Mouse (Mus musculus) forebrain, embryonic 15.5 days (tissue): ENCODE measurements around the gene Ring1. TPM values are rescaled to one million over a fixed set of nuclear protein-coding genes. Genes with fewer than 3 reads are reported as not detected.

ENCODE experiments used
- ATAC-seq: fragments of 200-750 bp; cut with Nextera tagmentation; replicated peaks from 2 replicates; pipeline ENCODE4 v1.8.0; 2017; ENCODE audit warnings: mild to moderate bottlenecking, moderate TSS enrichment, moderate library complexity
- H3K27ac ChIP-seq: fragments of 300-500 bp; sonication (generic); replicated peaks from 2 replicates; pipeline ENCODE4 v1.5.1; 2015; ENCODE audit warnings: mild to moderate bottlenecking, inconsistent platforms
- H3K27me3 ChIP-seq: fragments of 300-500 bp; sonication (generic); 2 replicates; pipeline ENCODE4 v1.6.1; 2015; ENCODE audit warnings: inconsistent platforms
- H3K36me3 ChIP-seq: fragments of 300-500 bp; sonication (generic); 2 replicates; pipeline ENCODE4 v1.6.1; 2015; ENCODE audit warnings: mild to moderate bottlenecking, inconsistent platforms
- H3K4me1 ChIP-seq: fragments of 300-500 bp; sonication (generic); 2 replicates; pipeline ENCODE4 v1.6.1; 2015; ENCODE audit warnings: inconsistent platforms
- H3K4me2 ChIP-seq: fragments of 300-500 bp; sonication (generic); replicated peaks from 2 replicates; pipeline ENCODE4 v1.6.1; 2015; ENCODE audit warnings: mild to moderate bottlenecking, inconsistent platforms
- H3K4me3 ChIP-seq: fragments of 300-500 bp; sonication (generic); 2 replicates; pipeline ENCODE4 v1.5.1; 2015; ENCODE audit warnings: mild to moderate bottlenecking, inconsistent platforms
- H3K9ac ChIP-seq: fragments of 300-500 bp; sonication (generic); replicated peaks from 2 replicates; pipeline ENCODE4 v1.6.1; 2015; ENCODE audit warnings: mild to moderate bottlenecking, inconsistent platforms
- H3K9me3 ChIP-seq: fragments of 300-500 bp; sonication (generic); 2 replicates; pipeline ENCODE4 v1.6.1; 2016; ENCODE audit warnings: inconsistent platforms
- WGBS: fragments of 180-500 bp; shearing (Covaris S2); methylation state at CpG from one replicate; pipeline ENCODE4 v1.1.7; 2015; ENCODE audit warnings: mixed read lengths; 5-methylcytosine and 5-hydroxymethylcytosine counted together
- microRNA counts: library from miRNA; unstranded; fragments of <30 nt; microRNA quantifications from one replicate; lab custom pipeline; 2016
- microRNA-seq: library from miRNA; unstranded; fragments of <30 nt; microRNA quantifications from one replicate; pipeline ENCODE4, GENCODE M21; 2016
- polyA plus RNA-seq: library from polyadenylated mRNA; unstranded; fragments of >200 nt; fragmentation: Nextera tagmentation; extraction: Ambion mirVana; gene quantifications from 2 replicates; pipeline ENCODE4 v1.2.1, GENCODE M21; 2015

Ring1 gene
- polyA plus RNA-seq, 1 experiment from 2014 or later = 21.9 TPM

- no peak for ATAC-seq
- peak overlapping the region; percentile 59; the same call in 1 of the 2 replicates for H3K4me3 ChIP-seq
- H3K27me3 ChIP-seq = peaks cover 45% of the 10 kb centered on the region
These were observed 44.1 kb downstream of the Ring1 start for GRCm38 (mm10) chr17:33980181-33981035.

GRCm38 (mm10) chr17:33979512-33980050, 44.9 kb downstream of the Ring1 start:
- H3K27ac ChIP-seq = no peak overlapping the region
- H3K9me3 ChIP-seq = no peaks in the 10 kb centered on the region
- H3K36me3 ChIP-seq = no peaks in the 10 kb centered on the region
- ATAC-seq = no peak
- WGBS = 79% methylated on average over 6 of the region's 6 CpGs
- H3K4me3 ChIP-seq = no peak overlapping the region
- peaks cover 20% of the 10 kb centered on the region for H3K4me1 ChIP-seq
- no peak overlapping the region for H3K9ac ChIP-seq
- H3K4me2 ChIP-seq = no peak overlapping the region
- peaks cover 45% of the 10 kb centered on the region for H3K27me3 ChIP-seq

More at GRCm38 (mm10) chr17:33980181-33981035, 44.1 kb downstream of the Ring1 start:
- no peaks in the 10 kb centered on the region for H3K36me3 ChIP-seq
- WGBS = 80% methylated on average over 19 of the region's 19 CpGs
- no peak overlapping the region for H3K9ac ChIP-seq
- peak overlapping the region; percentile 54; the same call in 1 of the 2 replicates for H3K4me2 ChIP-seq
- peak overlapping the region; percentile 97 for H3K27ac ChIP-seq
- H3K9me3 ChIP-seq = no peaks in the 10 kb centered on the region
- H3K4me1 ChIP-seq = peaks cover 20% of the 10 kb centered on the region

DNA sequence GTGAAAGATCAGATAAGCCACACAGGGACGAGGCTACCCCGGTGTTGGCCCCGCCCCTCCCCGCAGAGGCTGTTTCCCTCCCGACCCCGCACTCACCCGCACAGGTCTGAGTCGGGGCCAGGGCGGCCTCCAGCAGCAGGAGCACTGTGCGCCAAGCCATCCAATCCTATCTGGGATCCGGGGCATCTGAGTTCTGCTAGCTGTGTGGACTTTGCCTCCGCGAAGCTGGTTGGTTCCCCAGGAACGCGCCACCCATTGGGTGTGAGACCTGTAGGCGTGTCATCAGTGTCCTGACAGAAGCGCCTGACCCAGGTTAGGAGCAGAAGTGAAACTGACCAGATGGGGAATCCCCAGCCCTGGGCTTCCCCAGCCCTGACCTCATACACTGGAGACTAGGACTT, 45.8 kb downstream of the Ring1 start:
- WGBS = under 1% methylated on average over 17 of the region's 17 CpGs
- H3K4me1 ChIP-seq = peaks cover 20% of the 10 kb centered on the region
- H3K27ac ChIP-seq = no peak overlapping the region
- H3K36me3 ChIP-seq = no peaks in the 10 kb centered on the region
- no peak overlapping the region for H3K9ac ChIP-seq
- H3K4me2 ChIP-seq = peak overlapping the region; percentile 52
- H3K9me3 ChIP-seq = no peaks in the 10 kb centered on the region
- peaks cover 45% of the 10 kb centered on the region for H3K27me3 ChIP-seq
- no peak for ATAC-seq
- peak overlapping the region; percentile 35 for H3K4me3 ChIP-seq

- Histone ChIP-seq H3K4me1 (peaks cover 20% of the 10 kb centered on the region), H3K36me3 (no peaks in the 10 kb centered on the region), H3K27ac (no peak overlapping the region), H3K4me2 (peak overlapping the region; percentile 52), H3K4me3 (peak overlapping the region; percentile 35), H3K27me3 (peaks cover 45% of the 10 kb centered on the region), H3K9ac (peak overlapping the region; percentile 30; the same call in 1 of the 2 replicates), H3K9me3 (no peaks in the 10 kb centered on the region)
- WGBS = 2% methylated on average over 57 of the region's 57 CpGs
- ATAC-seq = no peak
These were observed 46.5 kb downstream of the Ring1 start for GRCm38 (mm10) chr17:33977861-33978557.

DNA sequence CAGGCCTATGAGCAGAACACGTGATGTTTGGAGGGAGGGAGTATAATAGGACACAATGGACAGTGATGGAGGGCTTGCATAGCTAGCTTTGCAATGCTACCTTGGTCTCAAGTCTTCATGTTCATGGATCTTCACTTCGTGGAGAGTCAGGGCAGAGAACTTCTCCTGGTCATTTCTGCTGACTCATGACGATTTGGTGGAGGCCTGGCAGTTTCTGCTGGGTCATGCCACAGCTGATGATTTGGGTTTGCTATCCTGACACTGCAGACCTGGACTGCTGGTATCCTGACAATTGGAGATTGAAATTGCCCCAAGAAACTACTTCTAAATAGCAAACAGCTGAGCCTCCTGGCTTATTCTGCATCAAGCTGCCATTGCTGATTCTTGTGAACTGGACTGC, 50.9 kb downstream of the Ring1 start:
- H3K27ac ChIP-seq = no peak overlapping the region
- no peak overlapping the region for H3K9ac ChIP-seq
- ATAC-seq = no peak
- H3K4me2 ChIP-seq = no peak overlapping the region
- H3K36me3 ChIP-seq = no peaks in the 10 kb centered on the region
- peaks cover 5% of the 10 kb centered on the region for H3K4me1 ChIP-seq
- WGBS = 64% methylated on average over 3 of the region's 3 CpGs
- H3K27me3 ChIP-seq = peaks cover 31% of the 10 kb centered on the region
- H3K4me3 ChIP-seq = no peak overlapping the region
- no peaks in the 10 kb centered on the region for H3K9me3 ChIP-seq

DNA sequence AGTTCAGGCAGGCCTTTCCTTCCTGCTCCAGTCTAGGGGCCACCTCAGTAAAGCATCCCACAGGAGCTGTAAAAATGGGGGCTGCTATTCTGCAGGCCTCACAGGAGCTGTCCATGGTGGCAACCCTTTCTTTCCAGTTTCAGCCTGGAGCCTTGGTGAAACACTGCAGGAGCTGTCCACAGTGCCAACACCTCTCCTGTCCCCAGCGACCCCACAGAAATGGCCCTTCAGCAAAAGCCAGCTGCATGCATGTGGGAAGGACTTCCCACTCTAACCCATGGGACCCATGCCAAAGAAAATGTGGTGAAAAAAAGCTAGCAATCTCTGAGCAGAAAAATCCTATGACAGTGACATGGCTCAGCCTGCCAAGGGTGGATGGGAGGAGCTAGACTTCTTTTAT, 51.8 kb downstream of the Ring1 start:
- Histone ChIP-seq H3K4me2 (no peak overlapping the region), H3K9ac (no peak overlapping the region), H3K4me3 (no peak overlapping the region), H3K27ac (no peak overlapping the region), H3K36me3 (no peaks in the 10 kb centered on the region), H3K9me3 (no peaks in the 10 kb centered on the region), H3K27me3 (peaks cover 22% of the 10 kb centered on the region), H3K4me1 (no peaks in the 10 kb centered on the region)
- ATAC-seq = no peak
- 12% methylated on average over 1 of the region's 1 CpGs for WGBS

MicroRNAs within 50 kb of the gene (microRNA counts, 519-probe panel; counts per million panel counts)
- microRNA mmu-miR-219 (lab: Ali Mortazavi, UCI) = 2,515 counts per million, percentile 54 among the panel's probes with 10 or more counts

Small RNAs within 50 kb of the gene (microRNA-seq; reads per million reads assigned to microRNA genes)
- gene Mir219a-1 (not detected), gene Mir219c (not detected)

Other genes with a start within 250 kb of the Ring1 start
- 12.8 and 14.0 TPM in 2 replicates for gene Angptl4, start 242.8 kb downstream of the Ring1 start, polyA plus RNA-seq
- 41.4 and 42.5 TPM in 2 replicates for gene Kank3, start 214.2 kb downstream of the Ring1 start, polyA plus RNA-seq
- gene Rps28, start 200.1 kb downstream of the Ring1 start, polyA plus RNA-seq = 612 and 676 TPM in 2 replicates
- gene Ndufa7, start 200.1 kb downstream of the Ring1 start, polyA plus RNA-seq = 417 and 444 TPM in 2 replicates
- 60.7 and 63.5 TPM in 2 replicates for gene Cd320, start 181.6 kb downstream of the Ring1 start, polyA plus RNA-seq
- not detected in 2 replicates for gene Gm7029, start 150.8 kb downstream of the Ring1 start, polyA plus RNA-seq
- gene Kifc1, start 134.0 kb downstream of the Ring1 start, polyA plus RNA-seq = 3.3 and 4.3 TPM in 2 replicates
- 0.32 and 0.80 TPM in 2 replicates for gene Platr17, start 119.5 kb downstream of the Ring1 start, polyA plus RNA-seq
- 61.5 and 63.5 TPM in 2 replicates for gene Daxx, start 115.3 kb downstream of the Ring1 start, polyA plus RNA-seq
- gene Tapbp, start 108.8 kb downstream of the Ring1 start, polyA plus RNA-seq = 18.2 and 18.4 TPM in 2 replicates
- 18.7 and 19.5 TPM in 2 replicates for gene Zbtb22, start 108.8 kb downstream of the Ring1 start, polyA plus RNA-seq
- 46.6 and 47.2 TPM in 2 replicates for gene Rgl2, start 95.1 kb downstream of the Ring1 start, polyA plus RNA-seq
- gene Pfdn6, start 84.3 kb downstream of the Ring1 start, polyA plus RNA-seq = 198 and 212 TPM in 2 replicates
- gene Wdr46, start 84.0 kb downstream of the Ring1 start, polyA plus RNA-seq = 31.0 and 33.4 TPM in 2 replicates
- 10.1 and 10.4 TPM in 2 replicates for gene B3galt4, start 73.2 kb downstream of the Ring1 start, polyA plus RNA-seq
- 75.8 and 79.7 TPM in 2 replicates for gene Vps52, start 68.9 kb downstream of the Ring1 start, polyA plus RNA-seq
- gene Rps18, start 68.7 kb downstream of the Ring1 start, polyA plus RNA-seq = 864 and 971 TPM in 2 replicates
- 8.1 and 13.0 TPM in 2 replicates for gene H2-K1, start 24.3 kb downstream of the Ring1 start, polyA plus RNA-seq
- gene H2-Ke6, start 3.4 kb upstream of the Ring1 start, polyA plus RNA-seq = 64.4 and 74.3 TPM in 2 replicates
- gene Slc39a7, start 7.0 kb upstream of the Ring1 start, polyA plus RNA-seq = 148 and 156 TPM in 2 replicates
- 58.2 and 64.5 TPM in 2 replicates for gene Rxrb, start 7.1 kb upstream of the Ring1 start, polyA plus RNA-seq
- gene Col11a2, start 14.8 kb upstream of the Ring1 start, polyA plus RNA-seq = 2.0 and 2.1 TPM in 2 replicates
- 0.15 TPM in 1 of 2 replicates, not detected in the other for gene H2-Oa, start 67.7 kb upstream of the Ring1 start, polyA plus RNA-seq
- gene H2-DMa, start 94.9 kb upstream of the Ring1 start, polyA plus RNA-seq = 12.9 and 13.0 TPM in 2 replicates
- gene Brd2, start 98.0 kb upstream of the Ring1 start, polyA plus RNA-seq = 132 and 133 TPM in 2 replicates
- 1.0 and 1.4 TPM in 2 replicates for gene H2-DMb2, start 118.6 kb upstream of the Ring1 start, polyA plus RNA-seq
- gene H2-DMb1, start 128.4 kb upstream of the Ring1 start, polyA plus RNA-seq = 0.88 and 0.91 TPM in 2 replicates
- gene Tap1, start 162.9 kb upstream of the Ring1 start, polyA plus RNA-seq = 1.5 and 1.6 TPM in 2 replicates
- 0.73 and 1.1 TPM in 2 replicates for gene Psmb9, start 163.1 kb upstream of the Ring1 start, polyA plus RNA-seq
- gene Psmb8, start 173.0 kb upstream of the Ring1 start, polyA plus RNA-seq = 2.3 and 2.6 TPM in 2 replicates
- 1.3 and 1.7 TPM in 2 replicates for gene Tap2, start 178.8 kb upstream of the Ring1 start, polyA plus RNA-seq
- 0.20 TPM in 1 of 2 replicates, not detected in the other for gene H2-Ob, start 214.2 kb upstream of the Ring1 start, polyA plus RNA-seq
- gene H2-Ab1, start 233.0 kb upstream of the Ring1 start, polyA plus RNA-seq = 0.86 and 1.2 TPM in 2 replicates